Mouse (Mus musculus): ENCODE data around the gene Umad1. TPM values are rescaled to one million over a fixed set of nuclear protein-coding genes. Genes with fewer than 3 reads are reported as not detected.

Umad1 gene
- total RNA-seq, 2 experiments from 2014 or later, result 10.2 to 14.4 TPM

DNA sequence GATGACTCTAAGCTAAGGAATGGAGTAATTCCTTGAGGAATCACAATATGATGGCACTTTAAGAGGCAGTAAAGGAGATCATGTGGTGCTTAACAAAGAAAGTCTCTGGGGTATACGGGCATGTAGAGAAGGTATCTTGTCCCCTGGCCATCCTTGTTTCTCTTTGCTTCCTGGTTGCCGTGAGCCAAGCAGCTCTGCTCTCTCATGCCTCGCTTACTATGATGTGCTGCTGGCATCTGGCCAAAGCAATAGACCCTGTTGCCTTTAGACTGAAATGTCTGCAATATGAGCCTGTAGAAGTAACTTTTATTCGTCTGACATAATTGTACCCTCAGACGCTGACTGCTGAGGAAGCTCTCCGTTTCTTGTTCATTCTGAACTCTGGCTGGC, 238.8 kb downstream of the Umad1 start:
- intact Hi-C loops (cut with DNase I), result no loop called here
- DNase-seq, result no peak

DNA sequence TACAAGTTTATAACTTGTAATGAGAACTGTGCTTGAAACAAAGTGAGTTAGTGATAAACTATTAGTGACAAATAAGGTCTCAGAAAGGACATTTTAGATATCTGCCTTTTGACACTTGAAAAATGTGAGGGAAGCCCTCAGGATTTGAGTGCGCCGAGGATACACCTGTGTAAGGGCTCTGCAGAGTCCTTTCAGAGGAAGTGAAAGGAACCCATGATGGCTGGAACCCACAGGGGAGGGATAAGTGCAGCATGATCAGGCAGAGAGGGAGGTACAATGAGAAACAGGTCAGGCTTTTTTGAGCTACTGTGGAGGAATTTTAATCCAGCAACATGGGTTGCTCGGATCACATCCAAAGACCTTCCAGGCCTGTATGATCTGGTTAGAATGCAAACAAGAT, 239.9 kb downstream of the Umad1 start:
- intact Hi-C loops (cut with DNase I), result no loop called here
- no peak for DNase-seq

DNA sequence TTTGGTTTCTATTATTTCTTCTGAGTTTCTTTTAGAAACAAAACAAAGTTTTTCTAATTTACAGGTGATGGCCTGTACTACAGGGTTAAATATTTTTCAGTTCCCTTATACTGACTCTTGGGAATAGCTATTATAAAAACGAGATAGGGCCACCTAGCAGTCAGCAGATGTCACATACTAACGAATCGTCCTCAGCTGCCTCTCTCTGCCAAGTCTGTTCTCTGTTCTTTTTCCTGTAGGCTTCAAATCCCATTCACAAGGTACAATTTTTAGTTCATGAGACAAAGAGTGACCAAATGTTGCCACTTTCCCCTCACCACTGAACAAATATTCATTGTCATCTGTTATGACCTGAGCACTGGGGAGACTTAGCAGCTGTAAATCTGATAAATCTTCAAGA, 244.9 kb downstream of the Umad1 start:
- no peak for DNase-seq
- intact Hi-C loops (cut with DNase I), result loop anchor here (10.0 kb wide), 1 partner anchor 331 kb away; no protein-coding TSS in a partner anchor

DNA sequence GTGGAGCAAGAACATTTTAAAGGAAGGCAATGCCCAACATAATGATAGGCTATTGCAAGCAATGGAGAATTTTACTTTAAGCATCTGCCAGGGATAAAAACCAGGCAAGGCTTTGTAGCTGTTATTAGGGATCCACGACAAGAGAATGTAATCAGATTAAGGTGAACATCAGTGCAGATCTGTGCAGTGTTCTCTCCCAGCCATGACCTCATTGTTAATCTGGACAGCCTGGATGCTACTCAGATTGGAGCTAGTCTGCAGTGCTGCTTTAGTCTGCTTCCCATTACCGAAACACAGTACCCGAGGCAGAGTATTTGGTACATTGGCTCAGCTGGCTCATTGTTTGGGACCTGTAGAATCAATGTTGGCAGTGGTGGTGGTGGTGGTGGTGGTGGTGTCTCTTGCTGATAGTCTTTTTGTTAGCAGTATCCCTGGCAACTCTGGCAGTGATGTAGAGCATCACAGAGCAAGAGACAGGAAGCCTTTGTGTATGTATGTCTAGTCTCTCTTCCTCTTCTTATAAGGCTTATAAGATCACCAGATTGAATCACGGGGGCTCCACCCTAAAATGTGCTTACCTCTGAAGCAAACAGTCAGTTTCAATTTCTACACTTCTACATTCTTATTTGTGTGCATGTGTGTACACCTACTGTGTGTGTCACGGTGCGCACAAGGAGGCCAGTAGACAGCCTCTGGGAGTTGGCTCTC, 245.6 kb downstream of the Umad1 start:
- DNase-seq, result no peak
- intact Hi-C loops (cut with DNase I), result loop anchor here (5.0 to 10.0 kb wide), 3 partner anchors 232 to 330 kb away; partner anchors contain the start of gene Mios

DNA sequence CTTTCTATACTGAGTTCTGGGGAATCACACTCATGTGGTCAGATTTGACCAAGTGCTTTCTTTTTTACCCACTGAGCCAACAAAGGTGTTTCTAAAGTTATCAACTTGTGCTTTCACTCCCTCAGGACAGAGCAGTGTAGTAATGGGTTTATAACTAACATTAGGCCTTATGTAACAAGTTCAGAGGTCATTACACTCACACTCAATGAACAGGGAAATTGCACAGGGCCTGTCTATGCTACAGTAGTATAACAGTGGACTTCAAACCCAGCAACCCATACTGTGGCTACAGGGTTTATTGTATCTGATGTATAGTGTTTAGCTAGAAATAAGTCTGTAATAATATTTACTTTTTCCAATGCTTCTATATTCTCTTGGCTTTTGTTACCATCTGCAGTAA, 247.5 kb downstream of the Umad1 start:
- intact Hi-C loops (cut with DNase I), result loop anchor here (5.0 to 10.0 kb wide), 3 partner anchors 234 to 328 kb away; partner anchors contain the start of gene Mios
- no peak for DNase-seq

Other genes starting within 250 kb of the Umad1 start
- gene Col28a1, start 66.7 kb upstream of the Umad1 start, total RNA-seq (2021), result under 1 TPM; 0.72 to 0.92 TPM
- gene Mios, start 50.1 kb upstream of the Umad1 start, total RNA-seq (2021), result 10 to 100 TPM; 18.8 to 21.9 TPM
- gene Rpa3, start 115 bp upstream of the Umad1 start, total RNA-seq (2021), result 10 to 100 TPM; 19.5 to 20.4 TPM
- gene Gm45062, start 162 bp downstream of the Umad1 start, total RNA-seq (2021), result not detected